Mouse (Mus musculus): ENCODE measurements around the gene Tmem221.

GRCm38 (mm10) chr8:71598375-71598774 lies 39.7 kb upstream of the Tmem221 start:
- no peak for TF ChIP-seq ZNF384 (IDR thresholded peaks at IDR 0.05; ENCODE audit: low read depth, low read length)
- TF ChIP-seq POLR2A (IDR thresholded peaks at IDR 0.05; ENCODE audit: control insufficient read depth in 1 of 2, insufficient read depth in 1 of 2, low read depth in 1 of 2, low read length in 2 of 2, poor library complexity in 1 of 2): no peak
- TF ChIP-seq SMC3 (IDR thresholded peaks at IDR 0.05; ENCODE audit: low read depth, low read length): no peak
- TF ChIP-seq UBTF (IDR thresholded peaks at IDR 0.05; ENCODE audit: borderline replicate concordance, insufficient read depth, low read depth, low read length): no peak
- no peak for TF ChIP-seq CTCF (IDR thresholded peaks at IDR 0.05 in 2 of 3, conservative IDR thresholded peaks at IDR 0.05 in 1 of 3; ENCODE audit: control insufficient read depth in 1 of 3, insufficient read depth in 1 of 3, low read depth in 2 of 3, low read length in 3 of 3, poor library complexity in 1 of 3, severe bottlenecking in 1 of 3)
